Mouse (Mus musculus) monocyte, adult 59 days (primary cell): ENCODE measurements around the gene Serf1. TPM values are rescaled to one million over a fixed set of nuclear protein-coding genes. Genes with fewer than 3 reads are reported as not detected.

ENCODE experiments used
- total RNA-seq, 2 experiments: library from RNA; stranded (reverse); gene quantifications; one replicate each; pipeline ENCODE4 v1.2.4; 2023

Gene Serf1
- total RNA-seq, result 1 to 10 TPM; 2.7 to 2.9 TPM

GRCm38 (mm10) chr13:100107652-100108472 lies at the start of gene Serf1:
Gene Serf1 (plus strand): TSS chr13:100108012.

GRCm38 (mm10) chr13:100103748-100104254 lies 4.0 kb upstream of the Serf1 start, which contains the start of gene Bdp1:
Gene Bdp1 (minus strand): TSS chr13:100104070.

GRCm38 (mm10) chr13:100124423-100125257 lies 16.8 kb downstream of the Serf1 start, which contains the start of gene Smn1:
Gene Smn1 (plus strand): TSS chr13:100124852.

Other genes with a start within 250 kb of the Serf1 start
- not detected for gene Cartpt, start 206.9 kb upstream of the Serf1 start, total RNA-seq
- 10 to 100 TPM; 10.5 to 14.5 TPM for gene Mccc2, start 92.4 kb upstream of the Serf1 start, total RNA-seq
- gene Bdp1, start 3.9 kb upstream of the Serf1 start, total RNA-seq, result 10 to 100 TPM; 61.0 to 61.3 TPM
- gene Smn1, start 16.8 kb downstream of the Serf1 start, total RNA-seq, result 10 to 100 TPM; 37.8 to 42.5 TPM
- 10 to 100 TPM; 95.6 to 98.5 TPM for gene Naip2, start 94.1 kb downstream of the Serf1 start, total RNA-seq
- 10 to 100 TPM; 92.5 to 92.7 TPM for gene Naip5, start 138.3 kb downstream of the Serf1 start, total RNA-seq
- gene Naip6, start 209.7 kb downstream of the Serf1 start, total RNA-seq, result 10 to 100 TPM; 75.1 to 77.6 TPM